Mouse (Mus musculus) megakaryocyte, embryonic 14.5 days (primary cell): ENCODE data around the gene Rab4a.

ENCODE experiments used
- FLI1 ChIP-seq: IDR thresholded peaks from 2 replicates; pipeline ENCODE4 v1.6.1; 2012; ENCODE audit warnings: low read length, inconsistent platforms, mixed read lengths
- GATA1 ChIP-seq: IDR thresholded peaks from 3 replicates; pipeline ENCODE4 v1.6.1; 2012; ENCODE audit warnings: mixed read lengths, low read length, inconsistent platforms, borderline replicate concordance

DNA sequence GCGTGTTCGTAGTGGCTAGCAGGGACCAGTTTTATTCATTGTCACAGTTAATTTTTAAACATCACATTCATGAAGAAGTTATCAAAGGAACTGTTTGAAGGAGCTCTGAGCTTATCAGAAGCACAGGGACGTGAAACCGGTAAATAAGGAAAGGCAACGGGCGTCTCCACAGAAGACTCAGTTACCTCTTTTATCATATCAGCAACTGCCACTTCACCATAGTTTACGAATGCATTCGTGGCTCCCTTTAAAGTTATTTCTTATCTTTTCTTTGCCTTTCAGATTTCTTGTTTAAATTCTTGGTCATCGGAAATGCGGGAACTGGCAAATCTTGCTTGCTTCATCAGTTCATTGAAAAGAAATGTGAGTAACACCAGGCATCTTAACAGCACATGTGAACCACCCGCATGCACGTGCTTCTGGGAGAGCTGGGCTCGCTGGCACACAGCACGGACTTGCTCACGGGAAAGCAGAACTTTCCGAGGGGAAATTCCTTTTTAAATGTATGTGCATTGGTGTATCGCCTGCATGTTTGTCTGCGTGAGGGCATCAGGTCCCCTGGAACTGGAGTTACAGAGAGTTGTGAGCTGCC is 17.8 kb downstream of the Rab4a start:
- TF ChIP-seq GATA1: no peak
- TF ChIP-seq FLI1: no peak
